Mouse (Mus musculus): ENCODE results near the gene Klk13. TPM values are rescaled to one million over a fixed set of nuclear protein-coding genes. Genes with fewer than 3 reads are reported as not detected.
A peak's percentile ranks its signal among the peaks of the same experiment; 100 is the strongest.

Gene Klk13
- polyA plus RNA-seq, 1 experiment from 2014 or later, result 0.09 TPM

- Histone ChIP-seq H3K9me3 (no peaks in the 10 kb centered on the region), H3K4me2 (no peak within 1 kb of the TSS), H3K4me1 (replicated peaks) (no peaks in the 10 kb centered on the region), H3K9ac (no peak within 1 kb of the TSS), H3K27ac (no peak within 1 kb of the TSS), H3K36me3 (no peaks in the 10 kb centered on the region), H3K27me3 (no peaks in the 10 kb centered on the region), H3K4me3 (no peak within 1 kb of the TSS)
- ATAC-seq (ENCODE audit: low FRiP score), result no peak
Observed at GRCm38 (mm10) chr7:43690118-43690517, 22.2 kb upstream of the Klk13 start, which contains the start of gene Klk14. Klk14 (plus strand) TSS chr7:43690418.

GRCm38 (mm10) chr7:43710031-43710430, 2.3 kb upstream of the Klk13 start:
- ATAC-seq (ENCODE audit: low FRiP score), result no peak
- WGBS, result 92% methylated on average over 3 of the region's 3 CpGs
- Histone ChIP-seq H3K9ac (no peak overlapping the region), H3K36me3 (no peaks in the 10 kb centered on the region), H3K9me3 (no peaks in the 10 kb centered on the region), H3K4me1 (replicated peaks) (peaks cover 7% of the 10 kb centered on the region; the same call in 1 of the 2 replicates), H3K27ac (no peak overlapping the region), H3K27me3 (peaks cover 14% of the 10 kb centered on the region; the same call in 1 of the 2 replicates), H3K4me2 (no peak overlapping the region), H3K4me3 (no peak overlapping the region)

GRCm38 (mm10) chr7:43712917-43713316, 550 bp downstream of the Klk13 start:
- no peak overlapping the region for H3K27ac ChIP-seq

GRCm38 (mm10) chr7:43713741-43714351, 1.5 kb downstream of the Klk13 start:
- H3K9ac ChIP-seq, result no peak overlapping the region
- peaks cover 14% of the 10 kb centered on the region; the same call in 1 of the 2 replicates for H3K27me3 ChIP-seq
- H3K9me3 ChIP-seq, result no peaks in the 10 kb centered on the region
- no peak overlapping the region for H3K4me3 ChIP-seq
- WGBS, result 7% methylated on average over 19 of the region's 19 CpGs
- no peak for ATAC-seq (ENCODE audit: low FRiP score)
- no peaks in the 10 kb centered on the region for H3K36me3 ChIP-seq
- H3K4me2 ChIP-seq, result 0 out of 2 replicates have a peak overlapping the region, but pooled peaks have one; percentile 21
- H3K27ac ChIP-seq, result no peak overlapping the region
- peaks cover 7% of the 10 kb centered on the region; the same call in 1 of the 2 replicates for H3K4me1 ChIP-seq (replicated peaks)

More at GRCm38 (mm10) chr7:43712917-43713316, 550 bp downstream of the Klk13 start:
- Histone ChIP-seq H3K36me3 (no peaks in the 10 kb centered on the region), H3K4me2 (0 out of 2 replicates have a peak overlapping the region, but pooled peaks have one; percentile 19), H3K27me3 (peaks cover 14% of the 10 kb centered on the region; the same call in 1 of the 2 replicates), H3K4me3 (no peak overlapping the region), H3K9me3 (no peaks in the 10 kb centered on the region), H3K4me1 (replicated peaks) (peaks cover 7% of the 10 kb centered on the region; the same call in 1 of the 2 replicates), H3K9ac (no peak overlapping the region)
- 2% methylated on average over 9 of the region's 9 CpGs for WGBS
- ATAC-seq (ENCODE audit: low FRiP score), result no peak

- Histone ChIP-seq H3K27me3 (no peaks in the 10 kb centered on the region), H3K4me3 (no peak overlapping the region), H3K9ac (no peak overlapping the region), H3K4me1 (replicated peaks) (no peaks in the 10 kb centered on the region), H3K4me2 (no peak overlapping the region), H3K36me3 (no peaks in the 10 kb centered on the region), H3K27ac (no peak overlapping the region), H3K9me3 (no peaks in the 10 kb centered on the region)
- 39% methylated on average over 1 of the region's 1 CpGs for WGBS
- no peak for ATAC-seq (ENCODE audit: low FRiP score)
Observed at GRCm38 (mm10) chr7:43747788-43748187, 35.4 kb downstream of the Klk13 start.

GRCm38 (mm10) chr7:43752806-43753205, 40.4 kb downstream of the Klk13 start:
- Histone ChIP-seq H3K27ac (no peak overlapping the region), H3K9me3 (no peaks in the 10 kb centered on the region), H3K36me3 (no peaks in the 10 kb centered on the region), H3K9ac (no peak overlapping the region), H3K4me3 (no peak overlapping the region), H3K4me1 (replicated peaks) (no peaks in the 10 kb centered on the region), H3K4me2 (no peak overlapping the region), H3K27me3 (no peaks in the 10 kb centered on the region)
- 81% methylated on average over 2 of the region's 2 CpGs for WGBS
- no peak for ATAC-seq (ENCODE audit: low FRiP score)

GRCm38 (mm10) chr7:43766484-43766883, 54.1 kb downstream of the Klk13 start:
- peak; percentile 28; the same call in 1 of the 2 replicates for ATAC-seq (ENCODE audit: low FRiP score)
- no peaks in the 10 kb centered on the region for H3K36me3 ChIP-seq
- no peaks in the 10 kb centered on the region for H3K9me3 ChIP-seq
- no peaks in the 10 kb centered on the region for H3K4me1 ChIP-seq (replicated peaks)
- H3K9ac ChIP-seq, result no peak overlapping the region
- no peak overlapping the region for H3K4me2 ChIP-seq
- no peaks in the 10 kb centered on the region for H3K27me3 ChIP-seq
- H3K4me3 ChIP-seq, result no peak overlapping the region
- no peak overlapping the region for H3K27ac ChIP-seq
- 48% methylated on average over 8 of the region's 8 CpGs for WGBS

- Histone ChIP-seq H3K4me3 (no peak within 1 kb of the TSS), H3K36me3 (no peaks in the 10 kb centered on the region), H3K9me3 (no peaks in the 10 kb centered on the region), H3K4me1 (replicated peaks) (no peaks in the 10 kb centered on the region), H3K27me3 (no peaks in the 10 kb centered on the region), H3K4me2 (no peak within 1 kb of the TSS), H3K27ac (no peak within 1 kb of the TSS), H3K9ac (no peak within 1 kb of the TSS)
- 0 out of 2 replicates have a peak, but pooled peaks have one; percentile 36 for ATAC-seq (ENCODE audit: low FRiP score)
- WGBS, result 80% methylated on average over 4 of the region's 4 CpGs
Observed at GRCm38 (mm10) chr7:43768597-43768996, 56.2 kb downstream of the Klk13 start, which contains the start of gene Klk12. Klk12 (plus strand) TSS chr7:43768897.

- Histone ChIP-seq H3K4me1 (replicated peaks) (no peaks in the 10 kb centered on the region), H3K36me3 (no peaks in the 10 kb centered on the region), H3K9ac (no peak overlapping the region), H3K4me3 (no peak overlapping the region), H3K27ac (no peak overlapping the region), H3K9me3 (no peaks in the 10 kb centered on the region), H3K27me3 (no peaks in the 10 kb centered on the region), H3K4me2 (no peak overlapping the region)
- no peak for ATAC-seq (ENCODE audit: low FRiP score)
- 92% methylated on average over 8 of the region's 8 CpGs for WGBS
Observed at GRCm38 (mm10) chr7:43769636-43770035, 57.3 kb downstream of the Klk13 start.

GRCm38 (mm10) chr7:43770701-43771100, 58.3 kb downstream of the Klk13 start:
- Histone ChIP-seq H3K4me1 (replicated peaks) (no peaks in the 10 kb centered on the region), H3K27ac (no peak overlapping the region), H3K36me3 (no peaks in the 10 kb centered on the region), H3K27me3 (no peaks in the 10 kb centered on the region), H3K4me2 (no peak overlapping the region), H3K9me3 (no peaks in the 10 kb centered on the region), H3K9ac (no peak overlapping the region), H3K4me3 (no peak overlapping the region)
- no peak for ATAC-seq (ENCODE audit: low FRiP score)
- WGBS, result 98% methylated on average over 10 of the region's 10 CpGs

GRCm38 (mm10) chr7:43771916-43772315, 59.5 kb downstream of the Klk13 start:
- Histone ChIP-seq H3K36me3 (no peaks in the 10 kb centered on the region), H3K27me3 (no peaks in the 10 kb centered on the region), H3K4me1 (replicated peaks) (no peaks in the 10 kb centered on the region), H3K9me3 (no peaks in the 10 kb centered on the region), H3K9ac (no peak overlapping the region), H3K27ac (no peak overlapping the region), H3K4me2 (no peak overlapping the region), H3K4me3 (no peak overlapping the region)
- no peak for ATAC-seq (ENCODE audit: low FRiP score)
- WGBS, result 97% methylated on average over 6 of the region's 6 CpGs

GRCm38 (mm10) chr7:43772901-43773300, 60.5 kb downstream of the Klk13 start:
- WGBS, result 74% methylated on average over 3 of the region's 3 CpGs
- no peak overlapping the region for H3K9ac ChIP-seq
- no peak overlapping the region for H3K4me2 ChIP-seq
- H3K27ac ChIP-seq, result no peak overlapping the region
- H3K4me3 ChIP-seq, result no peak overlapping the region
- no peaks in the 10 kb centered on the region for H3K4me1 ChIP-seq (replicated peaks)
- no peak for ATAC-seq (ENCODE audit: low FRiP score)
- H3K36me3 ChIP-seq, result no peaks in the 10 kb centered on the region
- no peaks in the 10 kb centered on the region for H3K27me3 ChIP-seq
- H3K9me3 ChIP-seq, result no peaks in the 10 kb centered on the region

GRCm38 (mm10) chr7:43774364-43774763, 62.0 kb downstream of the Klk13 start, which contains the start of gene Klk11:
Klk11 (plus strand) TSS chr7:43774604.
- WGBS, result 95% methylated on average over 5 of the region's 5 CpGs
- Histone ChIP-seq H3K27ac (no peak within 1 kb of the TSS), H3K4me3 (no peak within 1 kb of the TSS), H3K4me2 (no peak within 1 kb of the TSS), H3K9me3 (no peaks in the 10 kb centered on the region), H3K4me1 (replicated peaks) (no peaks in the 10 kb centered on the region), H3K9ac (no peak within 1 kb of the TSS), H3K27me3 (no peaks in the 10 kb centered on the region), H3K36me3 (no peaks in the 10 kb centered on the region)
- ATAC-seq (ENCODE audit: low FRiP score), result no peak
